Mouse (Mus musculus): ENCODE data around the gene Lrrc8a. TPM values are rescaled to one million over a fixed set of nuclear protein-coding genes. Genes with fewer than 3 reads are reported as not detected.
A peak's percentile ranks its signal among the peaks of the same experiment; 100 is the strongest.

Lrrc8a gene
- total RNA-seq, 2 experiments from 2014 or later: 10.5 to 17.9 TPM

- ATAC-seq (ENCODE audit: poor library complexity, severe bottlenecking): no peak
Measured at GRCm38 (mm10) chr2:30238906-30239465, 1.5 kb downstream of the Lrrc8a start.

DNA sequence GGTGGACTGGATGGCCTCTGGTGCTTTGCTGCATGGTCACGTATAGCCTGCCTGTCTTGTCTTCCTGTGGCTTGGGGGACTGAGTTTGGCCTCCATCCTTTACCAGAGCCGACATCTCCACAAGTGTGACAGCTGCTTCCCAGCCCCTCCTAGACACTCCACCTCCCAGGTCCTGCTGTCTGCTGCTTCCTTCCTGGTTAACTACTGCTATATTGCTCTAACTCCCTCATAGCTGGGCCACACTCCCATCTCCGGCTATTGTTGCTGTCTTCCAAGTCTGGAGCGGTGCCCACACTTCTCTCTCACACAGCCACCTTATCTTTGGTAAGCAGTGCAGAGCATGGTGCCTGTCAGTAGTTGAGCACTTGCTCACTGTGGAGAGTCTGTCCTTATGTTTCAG, 2.3 kb downstream of the Lrrc8a start:
- no peak for ATAC-seq (ENCODE audit: poor library complexity, severe bottlenecking)

DNA sequence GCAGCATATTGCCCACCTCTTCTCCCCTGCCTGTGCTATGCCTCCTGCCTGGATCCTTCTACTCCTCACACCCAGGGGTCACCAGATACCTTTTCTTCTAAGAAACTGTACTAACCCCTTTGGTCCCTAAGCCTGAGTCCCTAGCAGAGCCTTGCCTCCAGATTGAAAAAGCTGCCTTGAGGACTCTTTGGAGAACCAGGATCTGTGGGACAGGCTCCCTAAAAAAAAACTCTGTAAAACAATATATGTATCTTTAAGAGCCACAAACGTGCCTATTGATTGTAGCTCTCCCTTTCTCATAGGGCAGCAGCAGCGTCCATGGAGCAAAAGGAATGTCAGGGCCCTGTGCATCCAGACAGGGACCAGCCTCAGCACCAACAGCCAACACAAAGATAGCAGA, 2.8 kb downstream of the Lrrc8a start, which contains the start of gene Gm28035:
Gm28035 (plus strand) TSS at position 301 of the 400 bp plus-strand sequence.
- no peak for ATAC-seq (ENCODE audit: poor library complexity, severe bottlenecking)

DNA sequence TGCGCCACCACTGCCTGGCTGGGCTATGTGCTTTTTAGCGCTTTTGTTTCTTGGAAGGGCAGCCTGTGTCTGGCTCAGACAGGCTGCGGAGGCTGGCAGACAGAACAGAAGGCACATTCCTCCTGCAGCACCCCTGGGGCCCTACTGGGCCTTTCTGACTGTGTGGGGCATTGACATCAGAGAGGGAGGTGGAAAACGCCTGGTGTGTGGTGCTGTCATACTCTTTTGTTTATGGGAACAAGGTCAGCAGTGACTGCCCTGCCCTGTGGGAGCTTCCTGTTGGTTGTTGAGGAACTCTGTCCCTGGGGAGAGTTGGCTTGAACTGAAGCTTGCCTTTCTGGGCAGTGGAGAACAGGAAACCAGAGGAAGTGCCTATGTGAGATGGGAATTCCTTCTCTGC, 5.0 kb downstream of the Lrrc8a start:
- ATAC-seq (ENCODE audit: poor library complexity, severe bottlenecking): no peak

DNA sequence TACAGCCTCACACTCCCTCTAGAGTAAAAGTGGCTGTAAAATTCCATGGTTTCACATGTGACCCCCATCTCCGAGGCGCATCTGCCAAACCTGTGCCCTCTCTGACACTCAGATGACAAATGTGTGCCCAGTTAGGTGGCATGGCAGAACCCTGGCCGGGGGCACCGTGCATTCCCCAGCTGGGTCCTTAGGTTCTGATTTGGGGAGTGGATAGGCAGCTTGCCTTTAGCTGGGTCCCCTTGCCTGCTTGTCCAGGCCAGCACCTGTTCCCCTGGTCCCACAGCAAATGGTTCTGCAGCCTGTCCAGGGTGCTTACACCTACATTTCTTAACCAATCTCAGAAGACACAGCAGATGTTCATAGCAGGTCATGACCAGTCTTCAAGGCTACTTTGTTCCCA, 5.9 kb downstream of the Lrrc8a start:
- no peak for ATAC-seq (ENCODE audit: poor library complexity, severe bottlenecking)

DNA sequence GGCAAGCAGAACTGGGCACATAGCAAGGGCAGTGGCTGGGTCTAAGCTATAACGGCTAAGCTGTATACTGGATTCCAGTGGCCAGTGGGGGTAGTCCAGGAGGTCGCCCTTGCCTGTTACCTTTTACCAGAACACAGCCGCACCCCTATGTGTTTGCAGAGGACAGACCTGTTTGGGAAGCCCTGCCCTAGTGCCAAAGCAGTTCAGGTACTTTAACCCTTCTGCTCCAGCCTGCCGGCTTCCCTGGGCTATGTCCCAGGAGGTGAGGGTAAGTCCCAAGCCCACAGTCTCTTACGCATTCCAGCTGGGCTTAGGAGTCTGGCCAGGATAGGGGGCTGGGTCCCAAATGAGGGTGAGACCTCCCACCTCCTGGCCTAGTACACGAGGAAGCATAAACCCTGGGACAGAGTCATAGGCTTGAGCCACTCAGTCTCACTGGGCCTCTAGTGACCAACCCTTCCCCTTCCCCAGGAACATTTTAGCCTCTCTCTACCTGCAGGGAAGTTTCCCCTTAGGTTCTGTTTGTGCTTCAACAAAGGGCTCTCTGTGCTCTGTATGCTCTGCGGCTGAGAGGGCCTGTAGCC, 7.2 kb downstream of the Lrrc8a start:
- ATAC-seq (ENCODE audit: poor library complexity, severe bottlenecking): no peak

GRCm38 (mm10) chr2:30247036-30247435, 9.5 kb downstream of the Lrrc8a start:
- no peak for ATAC-seq (ENCODE audit: poor library complexity, severe bottlenecking)

- ATAC-seq (ENCODE audit: poor library complexity, severe bottlenecking): no peak
Measured at GRCm38 (mm10) chr2:30247681-30248080, 10.2 kb downstream of the Lrrc8a start.

- ATAC-seq (ENCODE audit: poor library complexity, severe bottlenecking): no peak
Measured at GRCm38 (mm10) chr2:30249182-30249581, 11.7 kb downstream of the Lrrc8a start.

DNA sequence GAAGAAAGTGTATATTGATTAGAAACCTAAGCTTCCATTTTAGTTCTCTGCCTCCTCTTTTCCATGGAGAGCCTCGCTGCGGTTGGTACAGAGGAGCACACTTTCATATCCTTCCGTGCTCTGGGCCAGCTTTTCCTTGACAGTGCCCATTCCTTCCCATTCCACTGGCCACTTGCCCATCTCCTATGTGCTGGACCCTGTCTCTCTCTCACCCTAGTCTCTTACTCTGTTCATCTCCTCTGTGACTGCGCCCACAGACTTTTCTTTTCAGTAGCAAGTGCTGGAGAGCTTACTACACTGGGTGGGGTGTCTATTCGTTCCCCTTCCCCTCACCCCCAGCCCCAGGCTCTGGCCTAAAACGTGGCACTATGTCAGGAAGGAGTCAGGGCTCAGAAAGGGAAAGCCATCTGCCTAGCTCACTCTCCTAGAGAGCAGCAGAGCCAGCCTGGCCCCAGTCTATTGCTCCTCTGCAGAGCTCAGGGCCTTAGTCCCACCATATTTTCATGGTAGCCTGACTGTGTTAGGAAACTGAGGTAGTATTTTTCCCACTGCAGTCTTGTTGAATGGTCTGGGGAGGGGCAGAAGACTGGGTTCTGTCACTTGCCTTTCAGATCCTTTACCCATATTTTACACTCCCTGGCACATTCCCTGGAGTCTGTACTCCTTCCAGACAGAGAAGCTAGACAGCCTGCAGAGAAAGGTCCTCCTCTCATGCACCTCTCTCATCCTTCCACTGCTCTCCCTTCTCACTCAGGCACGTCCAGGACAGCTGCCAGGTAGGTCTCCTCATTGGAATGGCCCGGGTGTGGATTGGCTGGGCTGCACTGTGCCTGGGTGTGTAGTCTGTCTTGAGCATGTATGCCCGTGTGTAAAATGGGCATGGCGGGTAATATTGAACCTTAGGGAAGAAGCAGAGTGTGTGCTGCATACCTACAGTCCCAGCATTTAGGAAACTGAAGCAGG, 12.9 kb downstream of the Lrrc8a start:
- ATAC-seq (ENCODE audit: poor library complexity, severe bottlenecking): no peak

- peak; percentile 95 for ATAC-seq (ENCODE audit: poor library complexity, severe bottlenecking)
Measured at GRCm38 (mm10) chr2:30251417-30252104, 14.0 kb downstream of the Lrrc8a start.

DNA sequence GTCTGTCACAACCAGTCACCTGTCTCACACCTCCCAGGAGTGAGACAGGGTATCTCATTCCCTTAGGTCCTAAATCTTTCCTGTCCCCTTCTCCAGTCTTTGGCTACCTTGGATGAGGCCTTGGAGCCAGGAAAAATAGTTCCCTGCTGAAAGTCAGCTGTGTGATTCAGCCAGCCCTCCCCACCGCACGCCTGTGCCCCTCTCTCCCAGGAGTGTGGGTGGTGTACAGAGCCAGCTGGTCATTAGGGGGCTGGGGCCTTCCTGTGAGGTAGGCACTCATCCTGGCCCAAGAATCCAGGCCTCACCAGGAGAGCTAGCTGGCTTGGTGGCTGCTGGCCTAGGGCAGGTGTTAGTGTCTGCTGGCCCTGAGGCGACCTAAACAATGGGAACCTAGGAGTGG, 15.0 kb downstream of the Lrrc8a start:
- no peak for ATAC-seq (ENCODE audit: poor library complexity, severe bottlenecking)

GRCm38 (mm10) chr2:30253809-30254208, 16.3 kb downstream of the Lrrc8a start:
- no peak for ATAC-seq (ENCODE audit: poor library complexity, severe bottlenecking)

- no peak for ATAC-seq (ENCODE audit: poor library complexity, severe bottlenecking)
Measured at GRCm38 (mm10) chr2:30255631-30256395, 18.3 kb downstream of the Lrrc8a start.

DNA sequence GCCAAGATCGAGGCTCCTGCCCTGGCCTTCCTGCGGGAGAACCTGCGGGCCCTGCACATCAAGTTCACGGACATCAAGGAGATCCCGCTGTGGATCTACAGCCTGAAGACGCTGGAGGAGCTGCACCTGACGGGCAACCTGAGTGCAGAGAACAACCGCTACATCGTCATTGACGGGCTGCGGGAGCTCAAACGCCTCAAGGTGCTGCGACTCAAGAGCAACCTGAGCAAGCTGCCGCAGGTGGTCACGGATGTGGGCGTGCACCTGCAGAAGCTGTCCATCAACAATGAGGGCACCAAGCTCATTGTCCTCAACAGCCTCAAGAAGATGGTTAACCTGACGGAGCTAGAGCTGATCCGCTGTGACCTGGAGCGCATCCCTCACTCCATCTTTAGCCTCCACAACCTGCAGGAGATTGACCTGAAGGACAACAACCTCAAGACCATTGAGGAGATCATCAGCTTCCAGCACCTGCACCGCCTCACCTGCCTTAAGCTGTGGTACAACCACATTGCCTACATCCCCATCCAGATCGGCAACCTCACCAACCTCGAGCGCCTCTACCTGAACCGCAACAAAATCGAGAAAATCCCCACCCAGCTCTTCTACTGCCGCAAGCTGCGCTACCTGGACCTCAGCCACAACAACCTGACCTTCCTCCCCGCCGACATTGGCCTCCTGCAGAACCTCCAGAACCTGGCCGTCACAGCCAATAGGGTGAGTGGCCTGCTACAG, 19.3 kb downstream of the Lrrc8a start:
- no peak for ATAC-seq (ENCODE audit: poor library complexity, severe bottlenecking)

DNA sequence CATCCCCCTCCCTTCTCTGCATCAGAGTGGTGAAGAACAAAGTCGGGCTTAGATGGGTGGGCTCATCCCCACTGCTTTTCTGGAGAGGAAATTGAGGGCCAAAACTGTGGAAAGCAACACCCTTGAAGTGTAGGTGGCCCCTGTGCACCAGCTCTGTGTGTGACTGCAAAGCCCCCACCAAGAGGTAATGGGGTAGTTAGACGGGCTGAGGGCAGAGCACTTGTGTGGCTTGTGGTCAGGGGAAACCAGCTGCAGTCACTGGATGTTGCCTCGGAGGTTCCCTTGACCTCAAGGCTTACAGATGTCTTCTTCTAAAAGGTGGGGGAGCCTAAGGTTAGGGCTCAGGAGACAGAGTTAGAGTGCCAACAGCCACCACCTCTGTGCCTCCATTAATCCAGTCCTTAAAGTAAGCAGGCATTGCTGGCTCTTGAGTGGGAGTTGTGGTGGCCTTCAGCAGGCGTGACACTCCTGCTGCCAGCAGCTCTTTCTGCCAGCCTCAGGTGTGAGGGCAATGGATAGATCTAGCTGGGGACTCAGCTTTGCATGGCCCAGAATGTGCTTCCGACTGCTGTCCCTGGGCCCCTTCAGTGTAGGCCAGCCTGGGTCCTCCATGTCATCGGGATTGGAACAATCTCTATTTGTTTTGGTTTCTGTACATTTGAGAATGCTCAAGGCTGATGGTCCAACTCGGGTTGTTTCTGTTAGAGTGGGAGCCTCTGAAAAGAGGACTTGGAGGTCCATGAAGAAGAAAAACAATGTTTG, 20.4 kb downstream of the Lrrc8a start:
- peak; percentile 43; the same call in 1 of the 2 replicates for ATAC-seq (ENCODE audit: poor library complexity, severe bottlenecking)

DNA sequence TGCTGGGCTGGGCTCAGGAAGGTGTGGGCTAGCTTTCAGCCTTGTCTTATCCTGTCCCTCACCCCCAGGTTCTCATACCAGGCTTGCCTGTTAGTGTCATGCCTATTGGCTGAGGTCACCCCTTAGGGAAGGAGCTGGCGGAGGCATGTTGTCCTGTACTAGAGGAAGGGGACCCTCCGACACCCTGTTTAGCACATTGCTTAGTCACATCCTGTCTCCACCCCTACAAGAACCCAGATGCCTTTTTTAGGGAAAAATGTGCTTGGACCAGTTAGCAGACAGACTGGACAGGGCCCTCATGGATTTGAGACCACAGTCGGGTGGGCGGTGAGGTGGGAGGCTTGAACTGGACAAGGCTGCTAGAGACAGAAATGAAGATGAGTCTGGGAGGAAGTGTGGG, 21.1 kb downstream of the Lrrc8a start:
- ATAC-seq (ENCODE audit: poor library complexity, severe bottlenecking): no peak

DNA sequence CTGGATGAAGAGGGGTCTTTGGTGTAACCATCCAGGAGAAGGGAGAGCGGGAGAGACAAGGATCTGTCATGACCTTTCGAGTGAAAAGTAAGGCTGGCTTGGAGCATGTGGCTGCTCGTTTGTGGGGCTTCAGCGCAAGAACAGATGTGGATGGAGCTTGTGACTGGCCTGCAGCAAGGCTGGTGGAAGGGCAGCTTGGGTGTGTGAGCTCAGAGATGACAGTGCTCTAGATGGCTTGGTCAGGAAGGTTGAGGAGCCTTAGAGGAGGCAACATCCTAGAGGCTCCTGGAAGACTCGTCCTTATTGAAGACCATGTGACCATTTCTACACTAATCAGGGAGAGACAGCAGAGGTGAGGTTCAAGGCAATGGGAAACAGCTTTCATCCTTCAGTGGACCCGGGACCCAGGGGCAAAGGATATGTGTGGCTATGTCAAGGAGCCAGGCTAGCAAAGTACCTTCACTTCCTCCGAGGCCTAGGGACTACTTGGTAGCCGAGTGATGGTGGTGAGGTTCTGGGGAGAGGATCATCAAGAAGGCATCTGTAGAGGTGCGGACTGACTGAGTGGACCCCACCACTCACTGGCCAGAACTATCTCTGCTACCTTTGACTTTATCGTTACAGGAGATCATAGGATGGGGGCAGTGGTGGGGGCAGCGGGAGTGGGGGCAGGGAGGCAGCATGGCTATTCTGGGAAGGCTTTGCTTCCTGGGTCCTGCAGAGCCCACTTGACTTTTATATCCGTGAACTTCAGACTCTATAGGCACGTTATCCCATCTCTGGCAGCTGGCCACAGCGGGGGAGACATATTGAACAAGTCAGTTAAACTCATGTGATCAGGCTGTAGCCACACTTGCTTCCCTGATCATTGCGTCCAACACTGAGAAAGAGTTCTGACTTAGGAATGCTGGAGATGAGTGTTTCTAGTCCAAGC, 21.9 kb downstream of the Lrrc8a start:
- no peak for ATAC-seq (ENCODE audit: poor library complexity, severe bottlenecking)

Measured in megakaryocyte, adult 5-6 weeks (primary cell).